Mouse (Mus musculus): ENCODE results near the gene 4933415F23Rik. TPM values are rescaled to one million over a fixed set of nuclear protein-coding genes. Genes with fewer than 3 reads are reported as not detected.

The 4933415F23Rik gene
- polyA plus RNA-seq, 1 experiment: not detected

DNA sequence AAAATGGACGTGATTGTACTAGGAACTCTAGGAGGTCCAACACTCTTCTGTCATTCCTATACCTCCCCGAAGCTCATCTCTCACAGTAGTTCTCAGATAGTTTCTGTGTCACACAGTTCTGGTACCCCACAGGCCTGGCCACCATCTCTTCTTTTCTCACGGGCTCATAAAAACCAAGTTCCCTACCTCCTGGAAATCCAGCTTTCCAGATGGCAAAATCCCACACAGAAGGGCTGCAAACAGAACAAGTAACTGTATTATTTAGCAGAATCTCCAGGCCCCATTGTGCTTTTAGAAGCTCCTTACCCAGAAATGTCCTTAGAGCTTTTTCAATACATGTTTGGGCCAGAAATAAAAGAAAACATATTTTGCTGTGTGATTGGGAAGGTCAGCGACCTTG lies 828 bp upstream of the 4933415F23Rik start:
- TF ChIP-seq POLR2A (IDR thresholded peaks at IDR 0.05; ENCODE audit: insufficient read depth, low read depth, low read length) (no peak), CTCF (IDR thresholded peaks at IDR 0.05; ENCODE audit: insufficient read depth, low read depth, low read length) (no peak)
- H3K4me1 ChIP-seq (ENCODE audit: control insufficient read depth, insufficient read depth, low read length): no peaks in the 10 kb centered on the region
- WGBS: 92% methylated on average over 4 of the region's 4 CpGs
- H3K27ac ChIP-seq (ENCODE audit: insufficient read depth, low read depth, low read length): no peak overlapping the region
- no peak overlapping the region for H3K4me3 ChIP-seq (ENCODE audit: insufficient read depth, low read depth, low read length)

DNA sequence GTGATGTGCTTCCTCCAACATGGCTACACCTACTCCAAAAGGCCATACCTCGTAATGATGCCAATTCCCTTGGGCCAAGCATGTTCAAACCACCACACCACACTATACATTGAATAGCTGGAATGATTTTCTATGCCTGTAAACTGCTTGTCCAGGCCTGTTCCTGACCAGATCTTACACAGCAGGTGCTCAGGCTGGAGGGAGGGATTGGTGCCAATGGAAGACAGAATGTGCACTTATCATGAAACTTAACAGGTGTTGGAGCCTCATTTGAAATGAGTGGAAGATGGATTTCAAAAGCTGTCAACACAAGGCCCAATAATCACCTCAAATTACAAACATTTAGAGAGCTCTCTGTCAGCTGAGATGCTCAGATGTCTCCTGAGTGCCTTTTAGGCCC lies 2.3 kb downstream of the 4933415F23Rik start:
- TF ChIP-seq CTCF (IDR thresholded peaks at IDR 0.05; ENCODE audit: insufficient read depth, low read depth, low read length) (no peak), POLR2A (IDR thresholded peaks at IDR 0.05; ENCODE audit: insufficient read depth, low read depth, low read length) (no peak)

DNA sequence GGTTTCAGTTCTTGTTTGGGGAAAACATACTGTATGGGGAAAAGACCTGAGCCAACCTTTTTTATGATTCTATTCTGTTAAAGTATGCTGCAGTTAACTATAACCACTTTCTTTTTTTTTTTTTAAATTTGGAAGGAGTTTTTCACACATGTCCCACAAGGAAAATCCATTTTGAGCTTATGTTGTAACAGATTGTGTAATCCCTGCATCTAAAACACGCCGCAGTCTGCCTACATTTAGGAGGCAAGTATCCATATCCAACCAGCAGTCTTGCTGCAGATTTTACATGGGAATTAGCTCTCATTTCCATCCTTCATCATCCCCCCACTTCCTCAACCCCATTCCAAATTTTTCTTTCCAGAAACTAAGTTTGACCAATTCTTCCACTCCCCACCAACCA lies 3.6 kb downstream of the 4933415F23Rik start:
- TF ChIP-seq POLR2A (IDR thresholded peaks at IDR 0.05; ENCODE audit: insufficient read depth, low read depth, low read length): no peak
- Histone ChIP-seq H3K27ac (ENCODE audit: insufficient read depth, low read depth, low read length) (no peak overlapping the region), H3K4me1 (ENCODE audit: control insufficient read depth, insufficient read depth, low read length) (no peaks in the 10 kb centered on the region), H3K4me3 (ENCODE audit: insufficient read depth, low read depth, low read length) (no peak overlapping the region)
- 98% methylated on average over 2 of the region's 2 CpGs for WGBS

More for the DNA sequence above, 2.3 kb downstream of the 4933415F23Rik start:
- 79% methylated on average over 1 of the region's 1 CpGs for WGBS
- Histone ChIP-seq H3K27ac (ENCODE audit: insufficient read depth, low read depth, low read length) (no peak overlapping the region), H3K4me1 (ENCODE audit: control insufficient read depth, insufficient read depth, low read length) (no peaks in the 10 kb centered on the region), H3K4me3 (ENCODE audit: insufficient read depth, low read depth, low read length) (no peak overlapping the region)

DNA sequence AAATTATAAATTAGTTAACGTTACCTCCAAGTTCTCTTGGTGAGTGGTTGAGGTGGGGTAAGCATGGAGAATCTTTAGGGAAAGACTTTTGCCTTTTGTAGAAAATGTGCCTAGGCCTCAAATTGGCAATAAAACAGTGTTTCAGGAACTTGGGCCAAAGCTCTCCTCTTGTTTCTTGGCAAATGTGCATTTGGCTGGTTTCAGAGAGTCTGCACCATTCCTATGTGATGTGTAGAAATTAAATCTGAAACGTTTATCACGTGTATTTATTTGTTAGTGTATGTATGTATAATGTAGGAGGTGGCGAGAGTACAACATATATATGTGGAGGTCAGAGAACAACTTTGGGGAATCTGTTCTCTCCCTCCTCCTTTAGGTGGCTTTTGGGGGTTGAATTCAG lies 4.1 kb downstream of the 4933415F23Rik start:
- no peak overlapping the region for H3K27ac ChIP-seq (ENCODE audit: insufficient read depth, low read depth, low read length)
- TF ChIP-seq CTCF (IDR thresholded peaks at IDR 0.05; ENCODE audit: insufficient read depth, low read depth, low read length) (no peak), POLR2A (IDR thresholded peaks at IDR 0.05; ENCODE audit: insufficient read depth, low read depth, low read length) (no peak)
- 75% methylated on average over 4 of the region's 4 CpGs for WGBS
- no peaks in the 10 kb centered on the region for H3K4me1 ChIP-seq (ENCODE audit: control insufficient read depth, insufficient read depth, low read length)
- H3K4me3 ChIP-seq (ENCODE audit: insufficient read depth, low read depth, low read length): no peak overlapping the region

DNA sequence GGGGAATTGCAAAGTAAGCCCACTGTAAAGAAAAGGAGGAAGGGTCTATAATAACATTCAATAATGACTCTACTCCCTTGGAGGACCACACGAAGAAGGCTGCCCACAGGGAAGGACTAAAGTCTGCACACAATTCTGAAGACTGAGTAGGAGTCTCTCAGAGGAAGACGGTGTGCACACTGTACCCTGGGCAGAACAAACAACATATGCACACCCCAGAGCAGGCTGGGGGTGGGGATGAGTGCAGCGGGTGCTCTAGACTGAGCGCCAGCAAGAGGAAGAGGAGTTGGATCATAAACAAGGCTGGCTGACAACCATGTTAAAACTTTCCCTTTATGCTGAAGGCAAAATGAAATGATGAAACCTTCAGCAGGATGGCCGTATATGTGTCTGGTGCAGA lies 34.3 kb downstream of the 4933415F23Rik start:
- no peak for TF ChIP-seq CTCF (IDR thresholded peaks at IDR 0.05; ENCODE audit: insufficient read depth, low read depth, low read length)
- TF ChIP-seq POLR2A (IDR thresholded peaks at IDR 0.05; ENCODE audit: insufficient read depth, low read depth, low read length): no peak
- Histone ChIP-seq H3K27ac (ENCODE audit: insufficient read depth, low read depth, low read length) (no peak overlapping the region), H3K4me1 (ENCODE audit: control insufficient read depth, insufficient read depth, low read length) (no peaks in the 10 kb centered on the region), H3K4me3 (ENCODE audit: insufficient read depth, low read depth, low read length) (no peak overlapping the region)
- WGBS: 86% methylated on average over 5 of the region's 5 CpGs

DNA sequence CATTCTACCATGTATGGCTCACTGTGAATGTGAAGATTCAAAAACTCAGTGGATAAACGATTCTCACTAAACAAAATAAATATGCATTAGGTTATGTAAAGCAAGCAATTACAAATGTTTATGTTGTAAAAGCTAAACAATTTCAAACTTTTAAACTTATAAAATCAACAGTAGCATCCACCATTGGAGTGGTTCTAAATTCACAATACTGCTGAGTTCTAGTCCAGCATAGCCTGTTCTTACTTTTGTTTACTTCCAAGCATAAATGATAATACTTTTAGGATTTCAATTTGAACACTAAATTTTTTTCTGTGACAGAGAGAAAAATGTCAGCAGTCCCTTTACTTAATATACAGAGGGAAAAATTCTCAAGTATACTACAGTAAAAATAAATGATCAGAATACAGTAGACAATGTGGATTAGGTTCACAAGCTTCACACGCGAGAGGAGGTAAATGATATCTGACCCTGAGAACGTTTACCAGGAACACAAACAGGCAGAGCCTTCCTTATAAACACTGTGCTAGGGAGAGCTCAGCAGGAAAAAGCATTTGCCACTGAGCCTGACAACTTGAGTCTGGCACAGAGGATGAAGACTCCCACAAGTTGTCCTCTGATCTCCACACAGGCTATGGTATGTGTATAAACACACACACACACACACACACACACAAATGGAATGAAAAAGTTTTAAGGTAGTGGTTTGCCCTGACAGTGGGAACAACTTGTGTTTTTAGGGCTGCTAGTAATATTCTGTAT lies 37.2 kb downstream of the 4933415F23Rik start:
- no peak overlapping the region for H3K27ac ChIP-seq (ENCODE audit: insufficient read depth, low read depth, low read length)
- WGBS: 76% methylated on average over 4 of the region's 4 CpGs
- TF ChIP-seq POLR2A (IDR thresholded peaks at IDR 0.05; ENCODE audit: insufficient read depth, low read depth, low read length) (no peak), CTCF (IDR thresholded peaks at IDR 0.05; ENCODE audit: insufficient read depth, low read depth, low read length) (no peak)
- H3K4me3 ChIP-seq (ENCODE audit: insufficient read depth, low read depth, low read length): no peak overlapping the region
- no peaks in the 10 kb centered on the region for H3K4me1 ChIP-seq (ENCODE audit: control insufficient read depth, insufficient read depth, low read length)

DNA sequence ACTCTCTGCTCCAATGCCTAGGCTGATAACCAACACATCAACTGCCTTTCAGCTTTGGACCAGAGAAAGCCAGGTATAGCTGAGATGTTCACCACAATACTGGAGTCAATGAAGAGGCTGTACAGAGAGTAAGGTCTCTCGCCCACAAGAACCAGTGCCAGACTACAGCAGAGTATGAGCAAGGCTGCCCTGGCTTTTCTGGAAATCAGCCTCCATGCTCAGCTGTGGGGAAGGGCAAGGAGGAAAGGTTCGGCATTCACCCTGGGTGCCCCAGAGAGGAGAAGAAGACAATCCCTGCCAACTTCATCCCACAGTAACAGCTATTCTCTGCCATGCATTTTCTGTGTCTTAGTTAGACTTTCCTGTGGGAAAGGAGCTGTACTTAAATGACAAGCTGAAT lies 38.1 kb downstream of the 4933415F23Rik start:
- H3K4me3 ChIP-seq (ENCODE audit: insufficient read depth, low read depth, low read length): no peak overlapping the region
- H3K4me1 ChIP-seq (ENCODE audit: control insufficient read depth, insufficient read depth, low read length): no peaks in the 10 kb centered on the region
- no peak overlapping the region for H3K27ac ChIP-seq (ENCODE audit: insufficient read depth, low read depth, low read length)
- no peak for TF ChIP-seq POLR2A (IDR thresholded peaks at IDR 0.05; ENCODE audit: insufficient read depth, low read depth, low read length)
- TF ChIP-seq CTCF (IDR thresholded peaks at IDR 0.05; ENCODE audit: insufficient read depth, low read depth, low read length): no peak
- 78% methylated on average over 2 of the region's 2 CpGs for WGBS

DNA sequence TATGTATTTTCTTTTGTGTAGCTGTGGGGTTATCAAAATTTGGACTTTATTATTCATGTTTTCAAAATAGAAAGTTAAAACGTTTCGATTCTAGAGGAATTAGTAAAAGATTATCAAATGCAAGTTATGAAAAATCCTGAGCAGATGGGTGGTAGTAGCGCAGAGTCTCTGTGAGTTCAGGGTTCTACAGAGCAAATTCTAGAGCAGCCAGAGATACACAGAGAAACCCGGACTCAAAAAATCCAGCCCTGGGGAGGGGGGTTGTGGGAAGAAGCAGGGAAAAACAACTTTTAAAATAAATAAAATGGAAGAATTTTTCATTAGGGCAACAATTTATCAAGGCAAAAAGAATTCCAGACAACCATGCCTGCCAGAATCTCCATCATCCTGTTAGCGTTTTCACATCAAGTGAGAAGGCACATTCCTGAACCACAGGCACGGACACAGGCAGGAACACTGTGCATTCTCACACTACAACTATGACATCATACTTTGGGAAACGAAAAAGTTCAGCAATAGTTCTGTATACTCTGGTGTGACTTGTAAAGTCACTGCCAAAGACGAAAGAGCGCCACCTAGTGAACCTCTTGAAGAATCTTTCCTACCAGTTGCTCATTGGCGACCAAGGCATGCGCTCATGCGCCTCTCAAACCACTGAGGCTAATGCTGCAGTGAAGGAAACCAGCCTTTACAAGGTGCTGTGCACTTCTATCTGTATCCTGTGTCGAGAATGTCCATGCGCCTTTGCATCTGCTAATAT lies 40.3 kb downstream of the 4933415F23Rik start:
- no peak overlapping the region for H3K4me3 ChIP-seq (ENCODE audit: insufficient read depth, low read depth, low read length)
- no peak for TF ChIP-seq CTCF (IDR thresholded peaks at IDR 0.05; ENCODE audit: insufficient read depth, low read depth, low read length)
- no peak for TF ChIP-seq POLR2A (IDR thresholded peaks at IDR 0.05; ENCODE audit: insufficient read depth, low read depth, low read length)

DNA sequence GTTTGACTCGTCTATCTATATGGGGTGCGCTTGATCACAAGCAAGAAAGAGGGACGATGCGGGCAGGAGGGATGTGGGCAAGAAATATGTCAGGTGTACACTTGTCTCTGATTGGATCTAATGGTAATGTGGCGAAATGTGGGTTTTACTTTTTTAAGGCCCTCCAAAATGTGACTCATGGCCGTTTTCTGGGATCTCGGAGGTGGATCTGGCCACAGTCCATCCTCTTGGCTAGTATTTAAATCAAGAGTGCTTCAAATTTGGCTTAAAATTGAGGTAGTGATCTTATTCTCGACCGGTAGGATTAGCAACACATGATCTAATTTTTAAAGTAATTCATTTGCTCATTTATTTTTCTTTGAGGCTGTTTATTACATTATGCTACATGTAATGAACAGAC lies 42.0 kb downstream of the 4933415F23Rik start:
- H3K4me1 ChIP-seq (ENCODE audit: control insufficient read depth, insufficient read depth, low read length): no peaks in the 10 kb centered on the region
- H3K4me3 ChIP-seq (ENCODE audit: insufficient read depth, low read depth, low read length): no peak overlapping the region
- WGBS: 92% methylated on average over 9 of the region's 9 CpGs
- H3K27ac ChIP-seq (ENCODE audit: insufficient read depth, low read depth, low read length): no peak overlapping the region
- no peak for TF ChIP-seq POLR2A (IDR thresholded peaks at IDR 0.05; ENCODE audit: insufficient read depth, low read depth, low read length)
- no peak for TF ChIP-seq CTCF (IDR thresholded peaks at IDR 0.05; ENCODE audit: insufficient read depth, low read depth, low read length)

More for the DNA sequence above, 40.3 kb downstream of the 4933415F23Rik start:
- no peak overlapping the region for H3K27ac ChIP-seq (ENCODE audit: insufficient read depth, low read depth, low read length)
- 26% methylated on average over 14 of the region's 14 CpGs for WGBS
- H3K4me1 ChIP-seq (ENCODE audit: control insufficient read depth, insufficient read depth, low read length): no peaks in the 10 kb centered on the region
